Mouse (Mus musculus): ENCODE data around the gene Mcm9.
"Not testable (repeated sequence)": the region's sequence is repeated elsewhere in the genome, so short reads cannot be mapped to it uniquely, and the experiment has no call there.

DNA sequence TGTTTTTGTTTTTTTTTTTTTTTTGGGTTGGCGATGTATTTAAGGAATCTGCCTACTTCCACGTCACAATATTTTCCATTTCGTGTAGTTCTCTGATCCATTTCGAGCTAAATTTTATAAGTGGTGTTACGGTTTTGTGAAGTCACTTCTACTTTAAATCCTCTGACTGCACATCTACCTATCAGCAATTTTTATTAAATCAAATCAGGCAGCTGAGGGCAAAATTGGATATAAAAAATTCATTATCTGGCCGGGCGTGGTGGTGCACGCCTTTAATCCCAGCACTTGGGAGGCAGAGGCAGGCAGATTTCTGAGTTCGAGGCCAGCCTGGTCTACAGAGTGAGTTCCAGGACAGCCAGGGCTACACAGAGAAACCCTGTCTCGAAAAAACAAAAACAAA lies at the start of gene Mcm9:
- TF ChIP-seq EP300 (IDR thresholded peaks at IDR 0.05; ENCODE audit: insufficient read depth, low read depth, low read length); CTCF (IDR thresholded peaks at IDR 0.05): not testable (repeated sequence)
